Mouse (Mus musculus) forelimb bud, embryonic 11.5 days (tissue): ENCODE measurements at regions not wholly inside any gene's neighbourhood (a gene's known extent, or its start where the extent isn't known, plus 50 kb on each side); places are given as distances from the start of the nearest gene placed in this dataset.

Source experiments
- DNase-seq: peaks from one replicate; pipeline ENCODE4 v3.0.0-alpha.2; 2012; ENCODE audit warnings: low read depth, low spot score

DNA sequence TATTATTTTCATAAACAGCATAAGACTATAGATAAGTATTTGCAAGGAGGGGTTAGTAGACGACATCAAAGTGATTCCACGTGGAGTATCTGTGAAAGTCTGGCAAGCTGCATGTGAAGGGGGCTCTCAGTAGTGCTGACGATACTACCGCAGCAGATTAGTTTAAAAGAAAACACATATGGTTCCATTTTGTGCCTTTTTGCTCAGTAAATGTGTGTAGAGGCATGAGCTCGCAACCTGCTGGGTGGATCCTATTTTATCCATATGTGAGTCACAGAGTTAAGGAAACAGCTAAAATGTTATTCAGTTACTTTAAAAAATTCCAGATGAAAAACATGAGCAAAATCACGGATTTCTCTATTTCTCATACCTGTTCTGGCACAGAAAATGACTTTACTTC lies 325.4 kb downstream of the Tfec start:
- DNase-seq: peak; percentile 36

DNA sequence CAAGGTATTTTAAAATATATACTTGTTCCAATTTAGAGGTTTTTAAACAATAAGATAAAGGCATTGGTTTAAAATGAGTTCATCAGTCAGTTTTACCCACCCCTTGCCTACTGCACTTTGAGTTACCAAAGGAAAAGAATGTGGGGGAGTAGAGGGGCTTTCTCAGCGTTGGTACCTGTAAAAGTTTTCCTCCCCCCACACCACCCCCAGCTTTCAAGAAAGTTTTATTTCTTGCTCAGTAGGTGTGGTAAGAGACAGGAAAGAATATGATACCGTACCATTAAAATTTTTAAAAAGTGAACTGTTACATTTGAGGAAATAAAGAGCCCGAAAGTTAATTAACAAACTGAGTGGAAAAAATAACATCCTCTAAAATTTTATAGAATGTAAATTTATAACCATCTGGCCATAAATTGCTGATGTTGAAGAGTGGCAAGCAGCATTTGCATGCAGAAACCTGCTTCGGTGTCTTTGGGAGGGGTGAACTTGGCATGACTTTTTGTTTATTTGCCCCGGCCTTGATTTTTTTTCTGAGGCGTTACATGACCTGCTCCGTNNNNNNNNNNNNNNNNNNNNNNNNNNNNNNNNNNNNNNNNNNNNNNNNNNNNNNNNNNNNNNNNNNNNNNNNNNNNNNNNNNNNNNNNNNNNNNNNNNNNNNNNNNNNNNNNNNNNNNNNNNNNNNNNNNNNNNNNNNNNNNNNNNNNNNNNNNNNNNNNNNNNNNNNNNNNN lies 346.1 kb downstream of the Tfec start:
- peak; percentile 62 for DNase-seq

DNA sequence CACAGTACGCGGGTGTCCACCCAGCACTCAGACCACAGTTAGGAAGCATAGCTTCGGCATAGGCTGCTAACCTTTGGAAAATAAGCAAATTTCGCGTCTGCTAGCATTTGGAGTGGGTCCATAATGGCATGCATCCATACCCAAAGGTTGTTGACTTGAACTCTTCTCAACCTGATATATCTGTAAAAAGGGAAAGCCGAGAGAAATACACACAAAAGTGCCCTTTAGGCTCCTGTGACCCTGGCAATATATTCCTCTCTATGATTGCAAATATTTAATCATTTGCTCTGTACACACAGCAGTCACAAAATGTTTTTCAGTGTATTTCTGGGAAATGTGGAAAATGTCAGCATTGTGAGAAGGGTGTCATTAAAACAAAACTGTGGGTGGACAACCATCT lies 347.1 kb downstream of the Tfec start:
- no peak for DNase-seq

DNA sequence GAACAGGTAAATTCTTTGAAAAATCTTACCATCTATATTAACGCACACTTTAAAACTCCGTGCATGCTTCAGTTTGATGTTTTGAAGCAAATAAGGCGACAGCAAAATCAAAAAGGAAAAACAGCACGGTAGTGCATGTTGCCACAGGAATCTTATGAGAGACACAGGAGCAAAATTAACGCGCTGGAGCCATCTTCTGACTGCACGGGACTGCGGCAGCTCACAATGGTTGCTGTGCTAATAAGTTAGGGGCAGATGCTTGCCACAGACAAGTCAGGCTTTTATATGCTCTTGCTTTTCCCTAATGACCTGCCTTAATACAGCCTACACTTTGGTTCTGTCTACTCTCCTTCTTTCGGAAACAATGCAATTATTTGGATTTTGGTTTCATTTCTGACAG lies 347.8 kb downstream of the Tfec start:
- DNase-seq: no peak

DNA sequence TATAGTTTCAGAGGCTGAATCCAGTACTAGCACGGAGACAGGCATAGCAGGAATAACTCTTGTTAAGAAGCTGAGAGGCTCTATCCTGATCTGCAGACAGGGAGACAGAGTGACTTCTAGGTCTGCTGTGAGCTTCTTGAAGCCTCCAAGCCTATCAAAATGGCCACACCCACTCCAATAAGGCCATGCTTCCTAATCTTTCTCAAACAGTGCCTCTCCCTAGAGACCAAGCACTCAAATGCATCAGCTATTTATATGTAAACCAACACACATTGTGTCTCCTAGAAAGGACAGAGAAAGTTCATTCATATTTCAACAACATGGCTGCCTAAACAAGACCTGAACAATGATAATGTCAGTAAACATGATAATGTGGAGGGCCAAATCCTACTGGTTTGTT lies 384.2 kb downstream of the Tfec start:
- DNase-seq: no peak

DNA sequence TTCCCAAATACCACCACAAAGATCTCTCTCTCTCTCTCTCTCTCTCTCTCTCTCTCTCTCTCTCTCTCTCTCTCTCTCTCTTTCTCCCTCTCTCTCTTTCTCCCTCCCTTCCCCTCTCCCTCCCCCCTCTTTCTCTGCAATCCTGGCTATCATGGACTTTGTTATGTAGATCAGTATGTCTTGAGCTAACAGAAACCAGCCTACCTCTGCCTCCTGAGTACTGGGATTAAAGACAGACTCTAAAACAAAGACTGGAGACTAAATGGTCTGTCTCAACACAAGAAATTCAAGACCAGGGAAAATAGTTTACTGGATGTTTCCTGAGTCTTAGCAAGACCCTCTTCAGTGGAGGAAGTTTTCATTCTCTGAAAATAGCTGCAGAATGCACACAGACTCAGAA lies 384.7 kb downstream of the Tfec start:
- no peak for DNase-seq

DNA sequence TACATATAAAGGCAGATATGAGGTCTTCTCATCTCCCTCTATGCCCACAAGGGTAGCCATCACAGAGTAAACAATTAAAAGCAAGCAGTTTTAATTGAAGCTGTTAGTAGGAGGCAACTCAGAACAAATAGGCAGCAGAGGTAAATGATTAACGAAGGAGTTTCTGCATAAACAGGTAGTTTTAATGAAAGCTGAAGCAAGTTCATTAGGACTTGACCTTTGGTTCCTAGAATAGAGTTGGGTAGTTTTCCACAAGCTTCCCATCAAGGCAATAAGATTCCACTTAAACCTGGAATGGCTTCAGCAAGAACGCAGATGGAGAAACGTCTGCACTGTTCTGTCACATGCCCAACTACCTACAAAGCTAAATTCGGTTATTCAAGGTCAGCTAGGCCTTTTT lies 394.4 kb downstream of the Tfec start:
- DNase-seq: no peak

DNA sequence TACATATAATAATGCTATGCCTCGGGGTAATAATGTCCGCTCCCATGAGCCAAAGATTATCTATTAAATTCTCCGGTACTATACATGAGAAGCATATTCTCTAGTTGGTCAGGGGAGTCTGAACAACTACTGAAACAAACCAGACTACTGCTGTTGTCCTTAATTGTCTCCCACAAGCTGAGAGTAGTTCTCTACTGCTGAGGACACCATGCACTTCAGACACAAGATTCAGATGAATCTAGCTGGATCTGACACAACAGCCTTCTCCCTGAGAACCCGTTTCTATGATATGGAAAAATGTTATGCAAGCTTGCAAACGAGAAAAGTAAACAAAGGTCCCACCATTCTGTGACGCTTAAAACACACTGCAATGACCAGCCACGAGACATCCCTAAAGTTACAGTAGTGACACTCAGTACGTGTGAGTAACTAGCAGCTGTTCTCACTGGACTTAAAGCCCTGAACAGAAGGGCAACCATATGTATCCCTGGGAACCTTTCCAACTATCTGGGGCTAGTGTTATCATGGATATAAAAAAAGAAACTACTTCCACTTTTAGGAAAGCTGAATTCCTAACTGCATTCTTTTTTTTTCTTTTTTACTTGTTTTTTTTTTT lies 411.1 kb downstream of the Tfec start:
- DNase-seq: no peak

DNA sequence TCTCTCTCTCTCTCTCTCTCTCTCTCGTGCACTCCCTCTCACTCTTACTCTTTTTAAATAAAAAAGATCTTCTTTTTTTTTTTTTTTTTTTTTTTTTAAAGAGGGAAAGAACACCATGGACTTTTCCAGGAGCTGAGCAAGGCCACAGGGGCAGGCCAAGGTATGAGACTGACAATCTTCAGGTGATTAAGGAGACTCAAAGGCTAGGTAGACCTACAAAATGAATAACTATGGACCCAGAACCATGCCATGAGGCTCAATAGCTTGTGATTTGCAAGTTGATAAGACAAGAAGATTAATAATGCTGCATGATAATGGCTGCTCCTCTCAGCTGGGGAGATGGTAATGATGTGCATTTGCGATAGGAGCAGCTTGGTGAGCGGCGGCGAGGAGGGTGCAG lies 414.9 kb downstream of the Tfec start:
- DNase-seq: no peak

DNA sequence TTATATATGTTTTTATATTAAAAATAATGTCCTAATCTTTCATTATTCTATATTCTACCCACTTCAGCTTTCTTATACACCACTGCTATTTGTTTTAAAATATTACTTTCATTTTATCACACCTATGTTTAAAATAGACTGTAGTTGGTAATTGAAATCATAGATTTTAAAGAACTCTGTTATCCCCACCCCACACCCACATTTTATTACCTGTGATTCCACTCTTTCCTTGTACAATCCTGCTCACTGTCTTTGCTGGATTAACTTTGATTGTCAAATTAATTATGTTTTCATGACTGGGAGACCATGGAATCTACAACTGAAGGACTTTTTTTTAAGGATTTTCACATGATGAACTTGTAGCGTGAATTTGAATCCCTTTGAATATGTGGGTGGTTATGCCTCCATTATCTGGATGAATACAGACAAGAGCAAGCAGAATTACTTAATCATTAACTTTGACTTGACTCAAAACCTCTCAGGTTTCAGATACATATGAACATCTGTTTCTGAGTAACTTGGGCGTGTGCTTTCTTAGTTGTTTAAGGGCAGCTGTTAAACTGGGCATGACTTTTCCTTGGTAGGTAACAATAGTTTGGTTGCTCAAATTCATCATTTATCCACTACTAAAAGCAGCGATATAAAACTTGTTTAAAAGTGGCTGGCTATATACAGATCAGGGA lies 429.4 kb downstream of the Tfec start:
- no peak for DNase-seq

DNA sequence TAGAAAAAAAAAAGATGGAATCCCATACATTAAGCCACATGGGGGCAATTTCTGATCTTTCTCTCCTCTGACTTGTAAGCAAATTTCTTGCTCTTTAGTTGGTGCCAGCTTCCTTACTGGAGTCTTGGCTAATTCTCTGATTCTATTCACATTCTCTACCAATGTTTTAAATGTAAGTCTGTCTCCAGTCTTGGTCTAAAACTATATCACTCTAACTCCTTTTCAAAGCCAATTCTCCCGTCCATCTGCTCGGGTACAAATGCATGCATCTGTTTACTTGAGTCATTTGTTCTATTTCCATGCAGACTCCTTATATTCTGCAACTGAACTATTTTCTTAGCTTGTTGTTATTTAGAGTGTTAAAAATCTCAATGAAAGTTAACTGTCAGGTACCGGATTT lies 440.0 kb downstream of the Tfec start:
- no peak for DNase-seq
